Mouse (Mus musculus): ENCODE measurements around the gene Nos1ap.

DNA sequence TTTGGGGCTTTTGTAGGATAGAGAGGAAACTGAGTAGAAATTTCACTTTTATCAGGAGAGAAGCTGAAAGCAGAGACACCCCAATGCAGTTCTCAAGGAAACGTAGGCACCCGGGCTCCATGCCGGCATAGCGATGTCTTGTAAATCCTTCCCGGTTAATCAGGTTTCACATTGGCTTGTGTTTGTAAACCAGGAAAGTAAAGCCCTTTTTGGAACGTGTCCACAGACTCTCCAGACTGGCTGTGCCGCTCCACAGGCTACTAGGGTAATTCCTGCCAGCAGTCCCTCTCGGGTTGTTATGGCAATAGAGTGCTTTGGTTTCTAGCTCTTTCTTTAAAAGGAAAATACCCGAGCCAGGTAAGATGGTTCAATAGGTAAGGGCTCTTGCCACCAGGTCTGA, 40.6 kb downstream of the Nos1ap start:
- TF ChIP-seq EP300 (IDR thresholded peaks at IDR 0.05) (no peak), CTCF (IDR thresholded peaks at IDR 0.05) (no peak)

Data from lung, postnatal 0 days (tissue).